Mouse (Mus musculus) stomach, embryonic 14.5 days (tissue): ENCODE data around the gene Isg15. TPM values are rescaled to one million over a fixed set of nuclear protein-coding genes. Genes with fewer than 3 reads are reported as not detected.

ENCODE experiments used
- ATAC-seq: fragments of 200-750 bp; cut with Nextera tagmentation; 2 replicates; pipeline ENCODE4 v1.8.0; 2017; ENCODE audit warnings: low read depth, moderate TSS enrichment; ENCODE audit not compliant: insufficient number of reproducible peaks, insufficient read depth, low FRiP score
- H3K27ac ChIP-seq: fragments of 300-500 bp; sonication (generic); 2 replicates; pipeline ENCODE4 v1.5.1; 2014; ENCODE audit warnings: mild to moderate bottlenecking, low read length, moderate library complexity, mixed read lengths
- H3K27me3 ChIP-seq: fragments of 300-500 bp; sonication (generic); 2 replicates; pipeline ENCODE4 v1.6.1; 2014; ENCODE audit warnings: low read length, control low read depth, mixed read lengths; ENCODE audit not compliant: control insufficient read depth, insufficient read depth
- H3K36me3 ChIP-seq: fragments of 300-500 bp; sonication (generic); 2 replicates; pipeline ENCODE4 v1.6.1; 2014; ENCODE audit warnings: mild to moderate bottlenecking, control low read depth, low read length, moderate library complexity, mixed read lengths; ENCODE audit not compliant: control insufficient read depth, insufficient read depth
- H3K4me1 ChIP-seq: fragments of 300-500 bp; sonication (generic); 2 replicates; pipeline ENCODE4 v1.6.1; 2014; ENCODE audit warnings: low read length, control low read depth, mixed read lengths; ENCODE audit not compliant: control insufficient read depth, insufficient read depth
- H3K4me2 ChIP-seq: fragments of 300-500 bp; sonication (generic); replicated peaks from 2 replicates; pipeline ENCODE4 v1.6.1; 2014; ENCODE audit warnings: low read depth, low read length, control low read depth
- H3K4me3 ChIP-seq: fragments of 300-500 bp; sonication (generic); 2 replicates; pipeline ENCODE4 v1.5.1; 2014; ENCODE audit warnings: low read depth, low read length, control low read depth
- H3K9ac ChIP-seq: fragments of 300-500 bp; sonication (generic); replicated peaks from 2 replicates; pipeline ENCODE4 v1.6.1; 2014; ENCODE audit warnings: low read depth, mild to moderate bottlenecking, control low read depth, low read length, moderate library complexity, mixed read lengths
- H3K9me3 ChIP-seq: fragments of 300-500 bp; sonication (generic); 2 replicates; pipeline ENCODE4 v1.6.1; 2016; ENCODE audit warnings: low read depth, low read length, control low read depth; ENCODE audit not compliant: control insufficient read depth
- WGBS: fragments of 180-500 bp; shearing (Covaris S2); extraction: QIAGEN DNeasy Blood & Tissue Kit; methylation state at CpG from one replicate; pipeline ENCODE4 v1.1.7; 2014; 5-methylcytosine and 5-hydroxymethylcytosine counted together
- polyA plus RNA-seq: library from polyadenylated mRNA; unstranded; fragments of >200 nt; fragmentation: Nextera tagmentation; extraction: Ambion mirVana; gene quantifications from 2 replicates; pipeline ENCODE4 v1.2.1, GENCODE M21; 2014

Gene Isg15
- 0.48 and 1.3 TPM in 2 replicates for polyA plus RNA-seq

- Histone ChIP-seq H3K9ac (no peak within 1 kb of the TSS), H3K27me3 (no peaks in the 10 kb centered on the region; the same call in 1 of the 2 replicates), H3K4me1 (peaks cover 13% of the 10 kb centered on the region; the same call in 1 of the 2 replicates), H3K4me3 (no peak within 1 kb of the TSS), H3K4me2 (no peak within 1 kb of the TSS), H3K9me3 (no peaks in the 10 kb centered on the region), H3K27ac (no peak within 1 kb of the TSS), H3K36me3 (no peaks in the 10 kb centered on the region)
- 59% methylated on average over 10 of the region's 10 CpGs for WGBS
- ATAC-seq: no peak
Observed at GRCm38 (mm10) chr4:156200623-156201475, at the start of gene Isg15. Gene Isg15, minus strand, starts transcription at chr4:156200818.

- H3K4me2 ChIP-seq: no peak overlapping the region
- H3K36me3 ChIP-seq: peaks cover 41% of the 10 kb centered on the region
- peaks cover 4% of the 10 kb centered on the region for H3K27me3 ChIP-seq
- H3K9me3 ChIP-seq: no peaks in the 10 kb centered on the region
- H3K4me3 ChIP-seq: no peak overlapping the region
- ATAC-seq: no peak
- WGBS: 58% methylated on average over 11 of the region's 11 CpGs
- peaks cover 2% of the 10 kb centered on the region; the same call in 1 of the 2 replicates for H3K4me1 ChIP-seq
- no peak overlapping the region for H3K27ac ChIP-seq
- H3K9ac ChIP-seq: no peak overlapping the region
Observed at GRCm38 (mm10) chr4:156249567-156249966, 48.9 kb upstream of the Isg15 start.

- H3K4me1 ChIP-seq: 0 out of 2 replicates have a peak, but pooled peaks cover 5% of the 10 kb centered on the region
- H3K27me3 ChIP-seq: no peaks in the 10 kb centered on the region
- peaks cover 53% of the 10 kb centered on the region for H3K36me3 ChIP-seq
- H3K9ac ChIP-seq: peak overlapping the region; percentile 39; the same call in 1 of the 2 replicates
- H3K4me2 ChIP-seq: peak overlapping the region; percentile 55
- H3K27ac ChIP-seq: peak overlapping the region; percentile 52; the same call in 1 of the 2 replicates
- H3K9me3 ChIP-seq: no peaks in the 10 kb centered on the region
- no peak for ATAC-seq
- H3K4me3 ChIP-seq: peak overlapping the region; percentile 72
- WGBS: 22% methylated on average over 55 of the region's 60 CpGs
Observed at GRCm38 (mm10) chr4:156236651-156237447, 36.2 kb upstream of the Isg15 start.

- WGBS: 1% methylated on average over 78 of the region's 90 CpGs
- Histone ChIP-seq H3K27me3 (no peaks in the 10 kb centered on the region), H3K4me2 (peak within 1 kb of the TSS; percentile 86), H3K9me3 (no peaks in the 10 kb centered on the region), H3K27ac (peak within 1 kb of the TSS; percentile 89), H3K36me3 (peaks cover 53% of the 10 kb centered on the region), H3K9ac (peak within 1 kb of the TSS; percentile 72), H3K4me3 (peak within 1 kb of the TSS; percentile 72), H3K4me1 (0 out of 2 replicates have a peak, but pooled peaks cover 5% of the 10 kb centered on the region)
- peak; percentile 91 for ATAC-seq
Observed at GRCm38 (mm10) chr4:156235808-156236533, 35.4 kb upstream of the Isg15 start, which contains the start of gene Noc2l. Gene Noc2l, plus strand, starts transcription at chr4:156236010.

GRCm38 (mm10) chr4:156235360-156235770 lies 34.7 kb upstream of the Isg15 start:
- no peak overlapping the region for H3K9ac ChIP-seq
- peak; percentile 10; the same call in 1 of the 2 replicates for ATAC-seq
- no peaks in the 10 kb centered on the region for H3K27me3 ChIP-seq
- H3K9me3 ChIP-seq: no peaks in the 10 kb centered on the region
- H3K27ac ChIP-seq: 0 out of 2 replicates have a peak overlapping the region, but pooled peaks have one; percentile 89
- WGBS: under 1% methylated on average over 15 of the region's 15 CpGs
- H3K4me3 ChIP-seq: peak overlapping the region; percentile 72
- H3K4me2 ChIP-seq: peak overlapping the region; percentile 86
- H3K4me1 ChIP-seq: 0 out of 2 replicates have a peak, but pooled peaks cover 5% of the 10 kb centered on the region
- H3K36me3 ChIP-seq: peaks cover 53% of the 10 kb centered on the region

GRCm38 (mm10) chr4:156234701-156235213 lies 34.1 kb upstream of the Isg15 start, which contains the start of gene Plekhn1:
Gene Plekhn1, minus strand, starts transcription at chr4:156234857.
- Histone ChIP-seq H3K9ac (peak within 1 kb of the TSS; percentile 72), H3K4me3 (peak within 1 kb of the TSS; percentile 72), H3K4me1 (0 out of 2 replicates have a peak, but pooled peaks cover 5% of the 10 kb centered on the region), H3K36me3 (peaks cover 53% of the 10 kb centered on the region), H3K27me3 (no peaks in the 10 kb centered on the region), H3K27ac (peak within 1 kb of the TSS; percentile 89), H3K4me2 (peak within 1 kb of the TSS; percentile 86), H3K9me3 (no peaks in the 10 kb centered on the region)
- under 1% methylated on average over 43 of the region's 48 CpGs for WGBS
- ATAC-seq: peak; percentile 33; the same call in 1 of the 2 replicates

GRCm38 (mm10) chr4:156234021-156234501 lies 33.4 kb upstream of the Isg15 start:
- no peaks in the 10 kb centered on the region for H3K27me3 ChIP-seq
- H3K9ac ChIP-seq: peak overlapping the region; percentile 72
- H3K4me2 ChIP-seq: peak overlapping the region; percentile 86
- 0 out of 2 replicates have a peak, but pooled peaks cover 5% of the 10 kb centered on the region for H3K4me1 ChIP-seq
- H3K36me3 ChIP-seq: peaks cover 53% of the 10 kb centered on the region
- H3K9me3 ChIP-seq: no peaks in the 10 kb centered on the region
- WGBS: 7% methylated on average over 17 of the region's 17 CpGs
- peak overlapping the region; percentile 72 for H3K4me3 ChIP-seq
- ATAC-seq: no peak
- H3K27ac ChIP-seq: no peak overlapping the region; the same call in 1 of the 2 replicates
